Mouse (Mus musculus): ENCODE results near the gene Tmtc2. TPM values are rescaled to one million over a fixed set of nuclear protein-coding genes. Genes with fewer than 3 reads are reported as not detected.

Tmtc2 gene
- polyA plus RNA-seq, 1 experiment = 2.9 TPM

GRCm38 (mm10) chr10:105500482-105500881 is 73.8 kb downstream of the Tmtc2 start:
- TF ChIP-seq POLR2A (IDR thresholded peaks at IDR 0.05; ENCODE audit: low read depth, low read length) (no peak), CTCF (IDR thresholded peaks at IDR 0.05; ENCODE audit: extremely low read depth, insufficient read length, insufficient replicate concordance, low read depth, low read length) (no peak)
- H3K4me1 ChIP-seq (ENCODE audit: control insufficient read depth, insufficient read depth, insufficient read length, low read length) = no peaks in the 10 kb centered on the region
- no peaks in the 10 kb centered on the region for H3K27me3 ChIP-seq (ENCODE audit: control insufficient read depth, insufficient read depth, low read length)
- H3K36me3 ChIP-seq (ENCODE audit: control insufficient read depth, insufficient read depth, low read length) = no peaks in the 10 kb centered on the region
- no peak overlapping the region for H3K27ac ChIP-seq (ENCODE audit: insufficient read depth, low read depth, low read length)
- 67% methylated on average over 4 of the region's 4 CpGs for WGBS
- no peak overlapping the region for H3K4me3 ChIP-seq (ENCODE audit: low read depth, low read length)

DNA sequence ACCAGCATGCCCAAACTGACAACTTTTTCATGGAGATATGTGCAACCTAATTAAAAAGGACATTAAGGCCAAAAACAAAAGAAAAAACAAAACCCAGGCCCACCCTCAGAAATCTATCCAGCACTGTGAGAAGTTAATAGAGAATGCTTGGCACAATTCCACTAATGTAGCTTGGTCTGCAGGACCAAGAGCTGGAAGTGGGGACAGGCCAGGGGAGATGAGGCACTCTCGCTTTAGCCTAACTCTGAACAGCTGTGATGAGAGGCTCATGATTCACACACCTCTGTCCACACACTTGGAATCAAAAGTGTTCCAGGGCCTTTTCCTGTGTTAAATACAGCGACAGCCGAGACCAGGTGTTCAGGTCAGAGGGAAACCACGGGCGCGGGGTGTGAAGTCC is 79.0 kb downstream of the Tmtc2 start:
- WGBS = 75% methylated on average over 6 of the region's 6 CpGs
- TF ChIP-seq CTCF (IDR thresholded peaks at IDR 0.05; ENCODE audit: extremely low read depth, insufficient read length, insufficient replicate concordance, low read depth, low read length) = no peak
- TF ChIP-seq POLR2A (IDR thresholded peaks at IDR 0.05; ENCODE audit: low read depth, low read length) = no peak
- H3K36me3 ChIP-seq (ENCODE audit: control insufficient read depth, insufficient read depth, low read length) = no peaks in the 10 kb centered on the region
- H3K27me3 ChIP-seq (ENCODE audit: control insufficient read depth, insufficient read depth, low read length) = no peaks in the 10 kb centered on the region
- no peak overlapping the region for H3K4me3 ChIP-seq (ENCODE audit: low read depth, low read length)
- no peaks in the 10 kb centered on the region for H3K4me1 ChIP-seq (ENCODE audit: control insufficient read depth, insufficient read depth, insufficient read length, low read length)
- H3K27ac ChIP-seq (ENCODE audit: insufficient read depth, low read depth, low read length) = no peak overlapping the region

DNA sequence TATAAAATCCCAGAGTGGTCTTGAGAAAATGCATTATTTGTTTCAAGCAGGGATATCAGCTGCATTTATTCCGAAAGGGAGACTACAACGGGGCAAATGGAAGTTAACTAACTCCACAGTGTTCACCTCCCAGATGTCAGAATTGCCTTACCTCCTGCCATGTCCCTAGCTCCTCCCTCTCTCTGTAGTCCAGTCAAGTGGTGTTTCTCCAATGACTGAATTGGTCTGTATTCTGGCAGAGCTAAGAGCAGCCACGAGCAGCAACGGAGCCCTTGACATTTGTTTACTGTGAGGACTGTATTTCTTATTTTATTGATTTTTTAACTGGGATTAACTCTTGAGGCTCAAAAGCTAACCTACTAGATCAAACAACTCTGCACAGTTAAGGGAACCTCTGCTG is 81.8 kb downstream of the Tmtc2 start:
- H3K4me3 ChIP-seq (ENCODE audit: low read depth, low read length) = no peak overlapping the region
- no peaks in the 10 kb centered on the region for H3K4me1 ChIP-seq (ENCODE audit: control insufficient read depth, insufficient read depth, insufficient read length, low read length)
- no peaks in the 10 kb centered on the region for H3K36me3 ChIP-seq (ENCODE audit: control insufficient read depth, insufficient read depth, low read length)
- H3K27me3 ChIP-seq (ENCODE audit: control insufficient read depth, insufficient read depth, low read length) = no peaks in the 10 kb centered on the region
- 45% methylated on average over 4 of the region's 4 CpGs for WGBS
- H3K27ac ChIP-seq (ENCODE audit: insufficient read depth, low read depth, low read length) = no peak overlapping the region
- TF ChIP-seq POLR2A (IDR thresholded peaks at IDR 0.05; ENCODE audit: low read depth, low read length) (no peak), CTCF (IDR thresholded peaks at IDR 0.05; ENCODE audit: extremely low read depth, insufficient read length, insufficient replicate concordance, low read depth, low read length) (no peak)

GRCm38 (mm10) chr10:105490748-105491147 is 83.5 kb downstream of the Tmtc2 start:
- no peak overlapping the region for H3K4me3 ChIP-seq (ENCODE audit: low read depth, low read length)
- TF ChIP-seq POLR2A (IDR thresholded peaks at IDR 0.05; ENCODE audit: low read depth, low read length) (no peak), CTCF (IDR thresholded peaks at IDR 0.05; ENCODE audit: extremely low read depth, insufficient read length, insufficient replicate concordance, low read depth, low read length) (no peak)
- H3K27me3 ChIP-seq (ENCODE audit: control insufficient read depth, insufficient read depth, low read length) = no peaks in the 10 kb centered on the region
- H3K27ac ChIP-seq (ENCODE audit: insufficient read depth, low read depth, low read length) = no peak overlapping the region
- 87% methylated on average over 4 of the region's 4 CpGs for WGBS
- no peaks in the 10 kb centered on the region for H3K36me3 ChIP-seq (ENCODE audit: control insufficient read depth, insufficient read depth, low read length)
- H3K4me1 ChIP-seq (ENCODE audit: control insufficient read depth, insufficient read depth, insufficient read length, low read length) = no peaks in the 10 kb centered on the region

- WGBS = 91% methylated on average over 14 of the region's 14 CpGs
- TF ChIP-seq POLR2A (IDR thresholded peaks at IDR 0.05; ENCODE audit: low read depth, low read length) (no peak), CTCF (IDR thresholded peaks at IDR 0.05; ENCODE audit: extremely low read depth, insufficient read length, insufficient replicate concordance, low read depth, low read length) (no peak)
- H3K27ac ChIP-seq (ENCODE audit: insufficient read depth, low read depth, low read length) = no peak overlapping the region
Measured at GRCm38 (mm10) chr10:105489970-105490735, 84.1 kb downstream of the Tmtc2 start.

GRCm38 (mm10) chr10:105486977-105487376 is 87.3 kb downstream of the Tmtc2 start:
- no peak for TF ChIP-seq POLR2A (IDR thresholded peaks at IDR 0.05; ENCODE audit: low read depth, low read length)
- TF ChIP-seq CTCF (IDR thresholded peaks at IDR 0.05; ENCODE audit: extremely low read depth, insufficient read length, insufficient replicate concordance, low read depth, low read length) = no peak
- WGBS = 68% methylated on average over 4 of the region's 4 CpGs
- H3K27ac ChIP-seq (ENCODE audit: insufficient read depth, low read depth, low read length) = no peak overlapping the region
- no peaks in the 10 kb centered on the region for H3K27me3 ChIP-seq (ENCODE audit: control insufficient read depth, insufficient read depth, low read length)
- no peak overlapping the region for H3K4me3 ChIP-seq (ENCODE audit: low read depth, low read length)
- no peaks in the 10 kb centered on the region for H3K36me3 ChIP-seq (ENCODE audit: control insufficient read depth, insufficient read depth, low read length)
- no peaks in the 10 kb centered on the region for H3K4me1 ChIP-seq (ENCODE audit: control insufficient read depth, insufficient read depth, insufficient read length, low read length)

More at GRCm38 (mm10) chr10:105489970-105490735, 84.1 kb downstream of the Tmtc2 start:
- no peaks in the 10 kb centered on the region for H3K36me3 ChIP-seq (ENCODE audit: control insufficient read depth, insufficient read depth, low read length)
- H3K4me1 ChIP-seq (ENCODE audit: control insufficient read depth, insufficient read depth, insufficient read length, low read length) = no peaks in the 10 kb centered on the region
- no peak overlapping the region for H3K4me3 ChIP-seq (ENCODE audit: low read depth, low read length)
- H3K27me3 ChIP-seq (ENCODE audit: control insufficient read depth, insufficient read depth, low read length) = no peaks in the 10 kb centered on the region

DNA sequence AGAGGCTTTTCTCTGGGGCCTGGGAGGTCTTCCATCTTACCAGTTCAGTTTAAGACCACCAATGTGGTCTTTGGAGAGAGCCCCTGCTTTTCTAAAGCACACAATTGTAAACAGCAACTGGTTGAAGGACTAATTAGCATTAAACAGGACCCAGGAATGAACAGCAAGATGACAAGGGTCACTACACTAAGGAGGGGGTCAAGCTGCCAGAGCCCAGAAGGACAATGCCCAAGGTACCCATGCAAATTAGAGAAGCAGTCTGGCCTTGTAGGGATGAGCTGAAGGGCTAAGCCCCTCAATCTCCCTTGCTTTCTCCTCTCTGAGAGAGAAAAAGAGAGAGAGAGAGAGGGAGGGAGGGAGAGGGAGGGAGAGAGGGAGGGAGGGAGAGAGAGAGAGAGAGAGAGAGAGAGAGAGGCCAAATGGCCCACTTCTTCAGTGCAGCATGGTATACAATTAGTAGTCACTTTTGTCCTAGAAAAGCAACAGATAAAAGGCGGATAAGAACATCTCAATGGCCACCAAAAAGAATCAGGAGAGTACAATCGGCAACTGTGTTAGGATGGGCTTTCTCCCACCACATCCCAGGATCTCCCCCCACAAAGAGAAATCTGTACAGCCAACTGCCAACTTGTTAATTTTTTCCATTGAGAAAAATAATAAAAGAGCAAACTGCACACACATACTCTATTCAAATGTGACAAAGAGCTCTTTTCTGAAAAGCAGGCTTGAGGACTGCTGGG is 89.7 kb downstream of the Tmtc2 start:
- Histone ChIP-seq H3K4me3 (ENCODE audit: low read depth, low read length) (no peak overlapping the region), H3K27me3 (ENCODE audit: control insufficient read depth, insufficient read depth, low read length) (no peaks in the 10 kb centered on the region), H3K27ac (ENCODE audit: insufficient read depth, low read depth, low read length) (no peak overlapping the region), H3K4me1 (ENCODE audit: control insufficient read depth, insufficient read depth, insufficient read length, low read length) (no peaks in the 10 kb centered on the region), H3K36me3 (ENCODE audit: control insufficient read depth, insufficient read depth, low read length) (no peaks in the 10 kb centered on the region)
- TF ChIP-seq POLR2A (IDR thresholded peaks at IDR 0.05; ENCODE audit: low read depth, low read length) = no peak
- no peak for TF ChIP-seq CTCF (IDR thresholded peaks at IDR 0.05; ENCODE audit: extremely low read depth, insufficient read length, insufficient replicate concordance, low read depth, low read length)
- 89% methylated on average over 2 of the region's 2 CpGs for WGBS

Data from small intestine, adult 2 months (tissue).